Mouse (Mus musculus) erythroid progenitor cell, adult 5-6 weeks (primary cell): ENCODE results near the gene Mphosph9. TPM values are rescaled to one million over a fixed set of nuclear protein-coding genes. Genes with fewer than 3 reads are reported as not detected.

Source experiments
- ATAC-seq: replicated peaks from 2 replicates; pipeline ENCODE4 v1.8.0; 2016; ENCODE audit warnings: moderate number of reproducible peaks, mild to moderate bottlenecking, moderate TSS enrichment, inconsistent platforms; ENCODE audit not compliant: poor library complexity, low FRiP score, severe bottlenecking
- total RNA-seq, 2 experiments: library from RNA; stranded (forward) in 1 of 2; stranded (reverse) in 1 of 2; fragments of 150-400 nt in 1 of 2; fragments of 186-747, 209-891 nt in 1 of 2; gene quantifications; 2 replicates each; pipeline versions ENCODE4 v1.2.3 to v1.2.4; 2015 to 2017; ENCODE audit warnings: low replicate concordance in 2 of 2

Mphosph9 gene
- total RNA-seq, 2 experiments from 2014 or later, result 39.0 to 56.6 TPM

DNA sequence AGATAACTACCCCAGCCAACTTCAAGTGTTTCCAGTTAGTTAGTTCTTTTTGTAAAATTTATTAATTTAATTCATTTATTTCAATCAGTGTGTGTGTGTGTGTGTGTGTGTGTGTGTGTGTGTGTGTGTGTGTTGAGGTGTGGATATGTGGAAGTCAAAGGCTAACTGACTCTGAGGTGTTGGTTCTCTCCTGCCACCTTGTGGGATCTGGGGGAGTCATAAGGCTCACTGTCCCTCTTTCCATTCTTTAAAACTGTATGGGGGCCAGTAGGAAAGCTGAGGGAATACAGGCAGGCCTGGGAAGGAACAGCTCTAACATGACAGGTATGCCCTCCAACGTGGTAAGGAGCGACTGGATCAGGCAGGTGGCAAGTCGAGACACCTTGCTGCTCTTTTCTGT is 43.4 kb downstream of the Mphosph9 start:
- no peak for ATAC-seq

DNA sequence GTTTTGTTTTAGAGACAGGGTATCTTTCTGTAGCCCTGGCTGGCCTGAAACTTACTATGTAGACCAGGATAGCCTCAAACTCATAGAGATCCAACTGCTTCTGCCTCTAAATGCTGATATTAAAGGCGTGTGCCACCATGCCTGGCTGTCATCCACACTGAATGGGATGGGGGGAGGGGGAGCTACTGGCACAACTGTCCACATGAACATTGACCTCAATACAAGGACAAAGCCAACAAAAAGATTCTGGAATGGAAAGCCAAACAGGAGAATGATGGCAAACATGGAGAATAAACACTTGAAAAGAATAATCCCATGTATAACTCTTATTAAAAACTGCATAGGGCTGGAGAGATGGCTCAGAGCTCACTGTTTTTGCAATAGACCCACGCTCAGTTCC is 44.9 kb downstream of the Mphosph9 start:
- ATAC-seq, result no peak

DNA sequence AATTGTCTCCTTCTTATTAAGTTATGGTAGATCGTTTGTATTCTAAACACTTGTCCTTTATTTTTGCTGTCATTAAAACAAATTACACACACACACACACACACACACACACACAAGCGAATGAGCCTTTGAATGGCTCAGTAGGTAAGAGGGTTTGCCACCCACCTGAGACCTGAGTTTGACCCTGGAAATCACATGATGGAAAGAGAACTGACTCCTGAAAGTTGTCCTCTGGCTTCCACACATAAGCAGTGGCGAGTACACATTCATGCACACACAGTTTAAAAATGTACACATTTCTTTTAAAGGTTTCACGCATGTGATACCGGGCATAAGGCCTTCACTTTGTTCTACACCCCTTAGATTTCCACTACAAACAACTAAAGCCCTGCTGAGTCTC is 57.5 kb downstream of the Mphosph9 start:
- no peak for ATAC-seq

DNA sequence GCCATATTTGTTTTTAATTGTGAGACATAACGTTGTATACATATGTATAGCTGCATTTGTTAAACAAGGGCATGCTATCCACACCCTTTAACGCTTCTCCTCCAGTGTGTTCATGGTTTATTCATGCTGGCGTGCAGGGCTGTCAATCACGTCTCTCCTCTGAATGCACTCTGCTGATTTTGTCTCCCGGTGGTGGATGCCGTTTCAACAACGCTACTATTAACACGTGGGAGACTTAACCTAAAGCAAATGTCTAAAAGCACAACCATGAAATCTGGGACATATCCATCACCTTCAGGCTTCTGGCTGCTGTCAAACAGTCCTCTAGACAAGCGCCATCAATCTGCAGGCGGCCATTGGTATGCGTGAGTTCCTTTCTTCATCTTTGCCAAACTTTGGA is 58.1 kb downstream of the Mphosph9 start:
- ATAC-seq, result no peak

DNA sequence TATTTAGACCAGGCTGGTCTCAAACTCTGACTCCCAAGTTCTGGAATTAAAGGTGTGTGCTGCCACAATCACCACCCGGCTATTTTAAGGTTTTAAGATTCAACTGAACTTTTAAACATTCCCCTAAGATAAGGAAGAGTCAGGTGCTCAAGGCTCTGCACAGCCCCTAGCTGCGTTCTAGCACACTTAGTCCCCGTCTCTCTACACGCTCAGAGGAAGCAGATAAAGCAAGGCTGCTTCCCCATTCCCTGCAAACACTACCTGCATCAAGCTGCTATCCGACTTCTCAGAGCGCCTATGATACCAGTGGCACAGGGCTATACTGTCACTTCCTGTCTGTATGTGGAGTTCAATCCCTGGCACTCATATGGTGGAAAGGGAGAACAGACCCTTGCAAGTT is 60.1 kb downstream of the Mphosph9 start:
- no peak for ATAC-seq

DNA sequence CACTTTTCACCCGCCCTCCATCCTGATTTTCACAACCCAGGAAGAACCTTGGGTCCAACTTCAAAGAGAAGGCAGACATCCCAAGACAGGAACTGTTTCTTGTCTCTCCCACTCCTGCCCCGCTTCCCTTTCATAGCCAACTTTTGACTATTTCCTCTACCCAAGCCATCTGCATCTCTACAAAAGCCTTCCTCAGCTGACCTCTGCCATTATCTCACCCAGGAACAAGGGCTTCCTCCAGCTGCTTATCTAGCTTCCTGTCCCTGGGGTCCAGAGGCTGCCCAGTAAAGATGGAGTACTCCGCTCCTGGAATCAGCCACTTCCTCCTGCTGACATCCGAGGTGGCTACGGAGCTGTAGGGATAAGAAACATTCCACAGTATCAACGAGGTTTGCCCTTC is 61.0 kb downstream of the Mphosph9 start:
- no peak for ATAC-seq

DNA sequence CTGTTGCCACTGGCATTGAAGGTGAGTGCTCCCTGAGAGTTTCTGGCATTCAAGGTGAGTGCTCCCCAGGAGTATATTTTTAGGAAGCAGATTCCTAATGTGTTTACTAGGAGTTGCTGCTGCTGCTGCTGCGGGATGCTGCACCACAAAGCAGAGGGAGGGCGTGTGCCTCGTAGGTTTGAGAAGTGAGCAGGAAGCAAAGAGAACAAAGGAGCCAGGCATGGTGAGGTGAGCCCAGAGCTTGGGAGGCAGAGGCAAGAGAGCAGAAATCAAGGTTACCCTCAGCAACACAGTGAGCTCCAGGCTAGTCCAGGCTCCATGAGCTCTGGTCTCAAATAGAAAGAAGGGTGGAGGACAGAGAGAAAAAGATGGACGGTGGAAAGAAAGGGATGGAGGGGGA is 64.5 kb downstream of the Mphosph9 start:
- no peak for ATAC-seq

DNA sequence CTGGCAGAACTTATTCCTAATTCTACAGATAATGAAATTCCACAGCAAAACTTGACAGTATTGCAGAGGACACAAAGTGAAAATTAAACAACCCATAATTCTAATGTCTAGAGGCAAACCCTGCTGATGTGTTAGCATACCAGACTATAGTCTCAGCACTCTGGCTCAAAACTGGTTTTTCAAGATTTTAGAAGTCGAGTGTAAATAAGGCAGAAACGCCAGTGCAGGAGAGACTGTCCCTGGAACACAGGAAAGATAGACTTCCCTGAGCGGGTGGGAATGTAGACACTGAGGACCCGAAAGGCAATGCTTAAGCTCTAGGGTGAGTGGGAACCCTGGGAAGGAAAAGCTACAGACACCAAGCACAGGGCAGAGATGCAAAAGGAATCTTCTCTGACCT is 65.7 kb downstream of the Mphosph9 start:
- no peak for ATAC-seq

DNA sequence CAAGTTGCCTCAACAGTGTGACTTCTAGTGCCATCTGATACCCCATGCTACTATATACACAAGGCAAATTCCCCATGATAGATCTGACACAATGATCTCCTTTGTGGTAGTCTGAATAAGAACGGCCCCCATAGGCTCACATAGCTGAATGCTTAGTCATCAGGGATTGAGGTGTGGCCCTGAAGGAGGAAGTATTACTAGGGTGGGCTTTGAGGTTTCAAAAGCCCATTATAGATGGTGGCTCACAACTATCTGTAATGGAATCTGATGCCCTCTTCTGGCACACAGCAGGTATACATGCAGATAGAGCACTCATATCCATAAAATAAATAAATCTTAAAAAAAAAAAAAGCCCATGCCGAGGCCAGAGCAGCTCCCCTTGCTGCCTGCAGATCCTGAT is 68.6 kb downstream of the Mphosph9 start:
- no peak for ATAC-seq

DNA sequence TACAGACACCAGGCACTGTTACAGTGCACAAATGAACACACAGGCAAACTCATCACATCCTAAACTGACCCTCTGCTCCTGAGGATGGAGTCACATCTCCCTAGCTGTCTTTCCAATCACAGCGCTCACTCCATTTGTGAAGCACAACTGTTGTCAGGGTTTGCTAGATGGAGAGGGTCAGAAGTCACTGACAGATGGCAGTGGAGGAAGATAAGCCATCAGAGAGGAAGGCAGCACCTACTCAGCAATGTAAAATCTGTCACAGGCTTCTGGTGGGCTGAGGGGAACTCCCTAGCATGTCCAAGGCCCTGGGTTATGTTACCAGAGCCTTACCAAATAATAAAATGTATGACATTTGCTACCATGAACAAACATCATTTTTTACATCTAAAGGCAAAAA is 69.7 kb downstream of the Mphosph9 start:
- ATAC-seq, result no peak

DNA sequence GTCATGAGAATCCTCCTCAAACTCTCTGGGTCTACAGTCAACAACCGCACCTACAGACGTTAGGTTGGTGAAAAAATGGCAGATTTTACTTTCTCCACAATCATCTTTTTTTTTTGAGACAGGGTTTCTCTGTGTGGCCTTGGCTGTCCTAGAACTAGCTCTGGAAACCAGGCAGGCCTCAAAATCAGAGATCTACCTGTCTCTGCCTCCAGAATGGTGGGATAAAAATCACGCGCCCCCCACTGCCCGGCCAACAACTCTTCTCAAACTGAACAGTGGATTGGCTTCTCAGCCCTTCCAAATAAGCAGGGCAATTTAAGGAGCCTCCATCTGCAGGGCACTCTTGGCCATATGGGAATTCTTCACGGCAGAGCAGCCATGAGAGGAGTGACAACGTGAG is 72.6 kb downstream of the Mphosph9 start:
- ATAC-seq, result no peak

DNA sequence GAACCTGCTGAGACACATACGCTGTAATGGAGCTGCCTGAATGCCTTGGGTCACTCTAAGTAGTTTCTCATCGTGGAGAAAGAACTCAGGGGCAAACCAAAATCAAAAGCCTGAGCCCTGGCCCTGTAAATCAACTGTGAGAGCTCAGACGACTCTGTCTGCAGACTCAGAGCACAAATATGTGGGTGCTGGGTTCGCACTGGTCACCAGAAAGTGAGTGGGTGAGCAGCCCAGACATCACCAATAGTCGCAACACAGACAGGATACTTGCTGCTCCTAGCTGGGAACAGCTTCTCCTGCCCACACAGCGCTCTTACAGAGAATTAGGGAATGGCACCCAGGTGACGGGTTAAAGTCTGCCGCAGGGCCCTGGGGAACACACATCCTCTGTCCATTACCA is 74.2 kb downstream of the Mphosph9 start:
- no peak for ATAC-seq

DNA sequence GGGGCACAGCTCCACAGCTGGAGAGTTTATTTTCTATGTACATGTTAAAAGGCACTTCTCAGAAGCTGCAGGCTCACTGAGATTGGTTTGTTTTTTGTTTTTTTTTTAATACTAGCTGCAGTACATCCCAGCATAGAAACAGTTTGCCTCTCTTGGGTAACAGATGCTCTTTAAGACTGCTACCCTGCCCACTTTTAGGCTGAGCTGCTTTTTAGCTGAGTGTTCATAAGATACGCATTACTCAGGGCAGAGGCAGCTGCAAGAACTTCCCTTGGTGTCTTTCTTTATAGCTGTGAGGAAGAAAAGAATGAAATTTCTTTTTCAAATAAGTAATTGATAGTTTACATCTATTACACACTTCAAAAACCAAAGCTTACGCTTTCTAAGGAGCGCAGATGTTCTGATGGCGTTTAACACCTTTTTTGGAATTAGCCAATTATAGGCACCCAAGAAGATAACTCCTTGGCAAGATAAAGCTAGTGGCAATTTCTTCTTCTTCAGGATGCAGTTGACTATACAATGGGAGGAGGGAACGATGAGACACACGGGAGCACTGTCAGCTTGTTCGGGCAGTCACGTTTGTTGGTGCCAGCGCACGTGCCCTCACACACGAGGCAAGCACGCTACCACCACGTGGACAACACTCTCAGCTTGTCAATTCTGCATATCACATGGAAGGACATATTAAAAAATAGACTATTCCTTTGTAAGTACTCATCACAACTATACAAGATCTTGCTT is 75.0 kb downstream of the Mphosph9 start:
- no peak for ATAC-seq

DNA sequence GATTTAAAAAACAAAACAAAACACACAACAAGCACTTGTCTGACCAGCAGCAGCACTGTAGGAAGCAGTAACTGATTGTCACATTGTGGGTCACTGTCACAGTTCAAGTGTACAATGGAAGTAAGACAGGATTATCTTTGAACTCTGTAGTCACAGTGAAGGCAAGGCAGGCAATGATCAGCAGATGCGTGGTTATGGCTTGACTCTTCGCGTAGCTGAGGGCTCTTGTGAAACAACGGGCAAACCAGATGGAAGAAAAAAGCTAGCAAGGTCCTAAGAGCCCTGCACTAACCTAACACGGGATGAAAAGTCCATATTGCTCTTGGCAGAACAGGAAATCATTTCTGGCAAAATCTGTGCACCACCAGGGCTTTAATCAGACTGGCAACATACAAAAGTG is 76.7 kb downstream of the Mphosph9 start:
- ATAC-seq, result no peak

DNA sequence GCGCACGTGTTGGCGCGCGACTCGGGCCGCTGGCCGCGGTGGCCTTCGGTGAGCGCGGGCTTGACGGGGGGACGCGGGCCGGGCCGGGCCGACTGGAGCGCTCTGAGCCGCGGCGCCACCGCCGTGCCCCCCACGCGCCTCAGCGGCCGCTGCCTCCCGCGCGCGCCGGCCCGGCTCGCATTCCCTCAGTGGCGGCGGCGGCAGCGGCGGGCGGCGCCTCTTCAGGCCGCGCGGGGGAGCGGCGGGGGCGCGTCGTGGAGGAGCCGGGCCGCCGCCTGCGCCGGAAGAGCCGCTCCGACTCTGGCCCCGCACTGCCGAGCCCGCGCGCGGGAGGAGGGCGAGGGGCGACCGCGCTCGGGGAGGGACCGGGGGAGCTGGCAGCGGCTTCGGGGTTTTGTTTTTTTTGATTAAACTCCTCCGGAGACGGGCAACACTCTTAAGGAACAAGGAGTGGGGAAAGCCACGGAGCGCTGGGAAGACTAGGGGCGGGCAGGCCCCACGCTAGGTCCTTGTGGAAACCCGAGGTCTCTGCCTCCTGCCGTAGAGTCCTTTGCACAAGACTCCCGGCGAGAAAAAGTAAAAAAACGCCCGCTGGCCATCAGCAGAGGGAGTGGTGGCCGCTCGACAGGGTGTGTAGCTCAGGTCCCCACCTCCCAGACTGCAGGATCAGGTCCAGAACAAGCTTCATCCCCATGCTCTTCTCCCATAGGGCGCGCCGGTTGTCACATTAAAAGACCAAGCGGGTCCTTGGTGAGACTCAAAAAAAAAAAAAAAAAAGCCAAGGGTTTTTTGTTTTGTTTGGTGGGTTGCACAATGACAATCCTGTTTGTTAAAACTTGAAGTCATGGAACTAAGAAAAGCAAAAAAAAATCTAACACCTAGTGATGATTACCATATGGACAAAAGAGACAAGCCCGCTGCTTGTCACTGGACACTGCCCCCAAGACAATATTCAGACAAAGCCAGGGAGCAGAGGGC is 77.9 kb downstream of the Mphosph9 start, which contains the start of gene Pitpnm2:
Pitpnm2 (minus strand) TSS at position 147 of the 978 bp plus-strand sequence.
- ATAC-seq, result no peak

DNA sequence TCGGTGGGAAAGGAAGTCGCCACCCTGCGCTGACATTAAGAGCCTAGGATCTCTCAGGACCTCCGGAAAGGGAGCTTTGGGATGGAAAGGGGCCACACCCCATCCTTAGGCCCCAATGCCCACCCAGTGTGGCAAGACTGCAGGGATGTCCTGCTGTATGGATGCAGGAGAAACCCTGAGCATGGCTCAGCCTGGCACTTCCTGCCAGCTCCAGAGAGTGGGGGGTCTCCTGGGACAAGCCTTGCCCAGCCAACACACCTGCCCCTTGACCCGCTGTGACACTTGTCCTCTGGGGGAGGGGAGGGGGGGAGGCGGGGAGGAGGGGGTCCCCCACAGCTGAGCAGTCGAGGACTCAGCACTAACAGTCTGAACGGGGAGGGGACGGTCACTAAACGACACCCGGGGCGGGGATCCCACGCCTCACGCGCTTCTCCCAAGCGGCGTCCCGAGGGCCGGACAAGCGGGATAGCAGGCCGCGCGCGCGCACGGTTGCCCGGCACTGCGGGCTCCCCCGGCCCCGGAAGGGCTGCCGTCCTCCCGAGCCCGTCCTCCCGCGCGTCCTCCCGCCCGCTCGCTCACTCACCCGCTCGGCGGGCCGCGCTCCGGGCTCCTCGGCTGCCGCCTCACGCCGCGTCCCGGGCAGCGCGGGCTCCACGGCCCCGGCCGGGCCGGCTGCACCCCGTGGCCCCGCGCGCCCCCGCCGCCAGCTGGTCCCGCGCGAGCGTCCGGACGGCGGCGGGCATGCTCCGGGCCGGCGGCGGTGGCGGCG is 78.7 kb downstream of the Mphosph9 start:
- no peak for ATAC-seq

DNA sequence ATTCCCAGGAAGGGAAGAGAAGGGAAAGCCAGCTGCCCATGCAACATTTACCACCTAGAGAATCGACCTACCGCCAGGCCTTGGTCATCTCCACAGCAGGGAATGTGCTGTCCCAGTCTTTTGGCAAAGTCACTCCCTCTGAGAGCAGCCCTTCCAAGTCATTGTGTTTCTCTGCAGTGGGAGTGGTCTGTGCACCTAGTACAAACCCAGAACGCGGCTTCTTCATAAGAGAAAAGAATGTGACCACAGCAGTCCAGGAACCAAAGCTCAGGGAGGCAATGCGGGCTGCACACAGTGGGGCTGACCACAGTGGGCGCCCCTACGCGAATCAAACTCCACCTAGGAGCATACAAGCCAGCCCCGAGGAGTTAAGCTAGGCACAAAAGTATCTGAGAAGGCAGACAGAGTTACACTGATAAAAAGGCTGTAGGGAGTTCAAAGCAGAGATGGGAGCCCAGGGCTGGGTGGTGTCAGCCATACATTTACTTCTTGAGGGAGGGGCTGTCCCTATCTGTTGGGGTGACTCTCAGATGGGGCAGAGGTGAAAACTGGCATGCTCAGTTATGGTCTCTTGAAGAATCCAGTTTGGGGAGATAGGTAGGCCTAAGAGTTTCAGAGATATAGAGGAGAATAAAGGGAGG is 79.7 kb downstream of the Mphosph9 start:
- no peak for ATAC-seq

DNA sequence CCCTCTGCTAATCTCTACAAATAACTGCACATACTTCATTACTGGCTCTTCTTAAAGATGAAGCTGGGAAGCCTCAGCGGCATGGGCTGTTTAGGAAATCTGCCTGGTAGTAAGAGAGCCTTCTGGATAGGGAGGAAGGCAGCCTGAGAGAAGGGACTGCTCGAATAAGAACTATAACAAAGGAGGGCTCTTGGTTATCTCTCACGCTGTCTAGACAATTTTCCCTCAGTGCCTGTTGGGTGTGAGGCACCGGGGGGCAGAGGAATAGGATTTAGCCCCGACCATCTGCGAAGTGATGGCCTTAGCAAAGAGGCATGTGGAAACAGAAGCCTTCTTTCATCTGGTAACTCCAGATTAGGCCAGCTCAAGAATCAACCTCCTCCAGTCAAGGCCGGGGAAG is 80.5 kb downstream of the Mphosph9 start:
- ATAC-seq, result no peak

DNA sequence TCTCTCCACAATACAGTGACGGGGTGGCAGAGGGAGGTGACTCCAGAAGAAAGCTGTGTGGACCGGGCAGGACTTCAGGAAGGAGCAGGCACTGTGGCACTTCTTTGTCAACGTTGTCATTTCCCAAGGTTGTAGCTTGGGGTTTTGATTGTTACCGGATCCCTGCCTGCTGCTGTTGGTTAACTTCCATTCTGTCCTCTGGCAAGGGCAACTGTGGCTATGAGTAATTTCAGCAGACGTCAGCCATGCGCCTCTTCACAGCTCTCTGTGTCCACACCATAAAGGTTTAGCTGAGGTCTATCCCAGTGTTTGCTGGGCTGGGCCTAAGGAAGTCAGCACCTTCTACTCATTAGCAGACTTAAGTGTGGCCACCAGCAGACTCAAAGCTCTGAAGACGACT is 82.9 kb downstream of the Mphosph9 start:
- ATAC-seq, result no peak

DNA sequence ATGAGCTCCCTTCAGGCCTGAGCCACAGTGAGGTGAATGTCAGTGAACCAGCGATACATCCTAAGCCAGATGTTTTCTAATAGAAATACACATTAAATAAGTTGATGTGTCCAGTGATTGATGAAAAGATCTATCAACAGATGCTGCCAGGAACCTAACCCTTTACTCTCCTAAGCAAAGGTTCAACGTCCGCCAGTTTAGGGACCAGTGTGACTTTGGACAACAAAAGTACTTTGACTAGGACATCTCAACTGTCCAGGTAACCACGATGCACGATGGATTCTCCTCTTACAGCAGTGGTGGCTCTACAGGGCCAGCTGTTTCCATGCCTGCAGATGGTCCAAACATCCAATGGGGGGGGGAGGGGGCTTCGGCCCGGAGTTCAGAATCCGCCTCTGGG is 83.3 kb downstream of the Mphosph9 start:
- ATAC-seq, result no peak
